Mouse (Mus musculus) small intestine, adult 2 months (tissue): Measurements from ENCODE around the gene Gm28041. TPM values are rescaled to one million over a fixed set of nuclear protein-coding genes. Genes with fewer than 3 reads are reported as not detected.

Experiments
- H3K27ac ChIP-seq: fragments of 200-500 bp; 2 replicates; pipeline ENCODE4 v1.5.1; 2012; ENCODE audit warnings: low read depth, low read length, control low read depth, inconsistent platforms; ENCODE audit not compliant: insufficient read depth
- H3K27me3 ChIP-seq: fragments of 200-500 bp; 2 replicates; pipeline ENCODE4 v1.6.1; 2012; ENCODE audit warnings: mild to moderate bottlenecking, moderate library complexity, low read length, inconsistent platforms; ENCODE audit not compliant: control insufficient read depth, insufficient read depth
- H3K36me3 ChIP-seq: fragments of 200-500 bp; 2 replicates; pipeline ENCODE4 v1.6.1; 2012; ENCODE audit warnings: mild to moderate bottlenecking, low read length, control low read depth, inconsistent platforms; ENCODE audit not compliant: control insufficient read depth, insufficient read depth
- H3K4me1 ChIP-seq: fragments of 200-500 bp; 2 replicates; pipeline ENCODE4 v1.6.1; 2012; ENCODE audit warnings: low read length, inconsistent platforms, mixed read lengths; ENCODE audit not compliant: control insufficient read depth, insufficient read depth, insufficient read length
- H3K4me3 ChIP-seq: fragments of 200-500 bp; 2 replicates; pipeline ENCODE4 v1.5.1; 2012; ENCODE audit warnings: low read depth, mild to moderate bottlenecking, control low read depth, inconsistent platforms, low read length, moderate library complexity
- CTCF ChIP-seq: fragments of 200-500 bp; IDR thresholded peaks from 2 replicates; pipeline ENCODE4 v1.5.1; 2012; ENCODE audit warnings: low read depth, mild to moderate bottlenecking, control low read depth, inconsistent platforms, low read length, moderate library complexity, mixed read lengths; ENCODE audit not compliant: insufficient replicate concordance, insufficient read length; ENCODE audit errors: extremely low read depth
- POLR2A ChIP-seq: fragments of 200-500 bp; IDR thresholded peaks from 2 replicates; pipeline ENCODE4 v1.6.1; 2012; ENCODE audit warnings: low read depth, mild to moderate bottlenecking, control low read depth, inconsistent platforms, low read length, moderate library complexity
- WGBS: fragments of 180-500 bp; shearing (Covaris S2); methylation state at CpG from one replicate; pipeline ENCODE4 v1.1.7; 2018; 5-methylcytosine and 5-hydroxymethylcytosine counted together
- polyA plus RNA-seq: library from polyadenylated mRNA; depleted of rRNA; stranded (reverse); fragments of >200 nt; gene quantifications from 2 replicates; pipeline ENCODE4 v1.2.3, GENCODE M21; 2012

Gm28041 gene
- polyA plus RNA-seq, 1 experiment, result not detected

GRCm38 (mm10) chr13:67360131-67360744, 15.3 kb downstream of the Gm28041 start, which contains the start of the genes Gm28044 and Zfp953:
Gene Gm28044 (minus strand): TSS chr13:67360536.
Gene Zfp953 (minus strand): TSS chr13:67360605.
- no peaks in the 10 kb centered on the region for H3K27me3 ChIP-seq
- WGBS, result 1% methylated on average over 15 of the region's 15 CpGs
- H3K36me3 ChIP-seq, result no peaks in the 10 kb centered on the region
- TF ChIP-seq POLR2A (no peak), CTCF (no peak; the same call in 1 of the 2 replicates)
- no peaks in the 10 kb centered on the region for H3K4me1 ChIP-seq
- peak within 1 kb of the TSS; percentile 52 for H3K27ac ChIP-seq
- H3K4me3 ChIP-seq, result peak within 1 kb of the TSS; percentile 69

GRCm38 (mm10) chr13:67351854-67352253, 23.7 kb downstream of the Gm28041 start:
- Histone ChIP-seq H3K4me3 (no peak overlapping the region), H3K27me3 (no peaks in the 10 kb centered on the region), H3K4me1 (no peaks in the 10 kb centered on the region), H3K27ac (no peak overlapping the region), H3K36me3 (peaks cover 2% of the 10 kb centered on the region; the same call in 1 of the 2 replicates)
- no peak for TF ChIP-seq CTCF
- no peak for TF ChIP-seq POLR2A

DNA sequence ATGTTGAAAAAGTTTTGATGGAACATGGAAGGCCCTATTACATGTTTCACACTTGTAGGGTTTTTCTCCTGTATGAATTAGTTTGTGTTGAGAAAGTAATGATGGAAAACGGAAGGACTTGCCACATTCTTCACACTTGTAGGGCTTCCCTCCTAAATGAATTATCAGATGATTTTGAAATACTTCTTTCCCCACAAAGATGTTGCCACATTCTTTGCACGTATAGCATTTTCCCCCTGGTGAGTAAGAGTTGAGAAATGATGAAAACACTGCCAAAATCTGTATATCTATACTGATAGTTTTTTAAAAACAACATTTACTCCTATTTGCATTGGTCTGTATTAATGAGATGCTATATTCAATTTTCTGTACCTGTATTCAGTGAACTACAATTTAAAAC, 32.1 kb downstream of the Gm28041 start:
- Histone ChIP-seq H3K27me3 (no peaks in the 10 kb centered on the region), H3K36me3 (peaks cover 26% of the 10 kb centered on the region), H3K27ac (no peak overlapping the region), H3K4me3 (no peak overlapping the region), H3K4me1 (no peaks in the 10 kb centered on the region)
- TF ChIP-seq CTCF (no peak), POLR2A (no peak)
- WGBS, result 90% methylated on average over 2 of the region's 2 CpGs

GRCm38 (mm10) chr13:67332877-67333276, 42.7 kb downstream of the Gm28041 start:
- Histone ChIP-seq H3K36me3 (no peaks in the 10 kb centered on the region; the same call in none of the 2 replicates), H3K4me3 (peak overlapping the region; percentile 66; the same call in 1 of the 2 replicates), H3K4me1 (peaks cover 3% of the 10 kb centered on the region; the same call in 1 of the 2 replicates), H3K27ac (peak overlapping the region; percentile 45), H3K27me3 (no peaks in the 10 kb centered on the region)
- WGBS, result 58% methylated on average over 1 of the region's 1 CpGs
- TF ChIP-seq CTCF (no peak), POLR2A (no peak)

DNA sequence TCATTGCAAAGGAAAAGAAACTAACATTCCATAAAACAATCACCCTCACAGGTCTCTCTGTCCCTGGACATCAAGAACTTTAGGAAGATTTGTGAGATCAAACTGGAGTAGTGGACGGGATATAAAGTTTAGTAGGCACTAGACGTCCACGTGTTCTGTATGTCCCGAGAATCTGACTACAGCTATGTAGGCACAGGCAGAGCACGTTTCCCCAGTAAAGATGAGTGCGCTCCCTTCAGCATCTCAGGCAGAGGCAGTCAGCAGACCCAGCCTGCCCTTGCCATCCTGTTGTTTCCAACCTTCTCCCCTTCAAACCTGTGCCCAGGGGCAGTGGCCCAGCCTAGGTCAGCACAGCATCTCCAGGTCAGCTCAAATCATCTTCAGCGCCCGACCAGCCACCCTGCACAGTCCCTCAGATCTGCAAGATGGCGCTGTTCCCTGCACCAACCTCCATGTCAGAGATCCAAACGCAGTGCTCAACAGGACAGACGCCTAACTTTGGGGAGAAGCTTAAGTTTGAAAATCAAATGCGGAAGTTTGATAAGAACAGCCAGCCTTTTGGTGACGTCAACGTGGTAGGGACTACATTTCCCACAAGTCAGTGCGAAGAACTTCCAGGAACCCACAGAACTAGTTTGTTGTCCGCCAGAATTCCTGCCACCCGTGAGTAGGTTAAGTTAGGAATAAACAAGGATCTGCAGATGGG, 43.4 kb downstream of the Gm28041 start, which contains the start of gene Zfp595:
Zfp595 (minus strand) TSS at position 552 of the 706 bp plus-strand sequence.
- WGBS, result 2% methylated on average over 17 of the region's 17 CpGs
- TF ChIP-seq POLR2A, result no peak
- TF ChIP-seq CTCF, result peak; percentile 55; the same call in 1 of the 2 replicates
- Histone ChIP-seq H3K27me3 (no peaks in the 10 kb centered on the region), H3K4me1 (peaks cover 3% of the 10 kb centered on the region; the same call in 1 of the 2 replicates), H3K27ac (peak within 1 kb of the TSS; percentile 45), H3K36me3 (no peaks in the 10 kb centered on the region; the same call in 1 of the 2 replicates), H3K4me3 (peak within 1 kb of the TSS; percentile 66)

DNA sequence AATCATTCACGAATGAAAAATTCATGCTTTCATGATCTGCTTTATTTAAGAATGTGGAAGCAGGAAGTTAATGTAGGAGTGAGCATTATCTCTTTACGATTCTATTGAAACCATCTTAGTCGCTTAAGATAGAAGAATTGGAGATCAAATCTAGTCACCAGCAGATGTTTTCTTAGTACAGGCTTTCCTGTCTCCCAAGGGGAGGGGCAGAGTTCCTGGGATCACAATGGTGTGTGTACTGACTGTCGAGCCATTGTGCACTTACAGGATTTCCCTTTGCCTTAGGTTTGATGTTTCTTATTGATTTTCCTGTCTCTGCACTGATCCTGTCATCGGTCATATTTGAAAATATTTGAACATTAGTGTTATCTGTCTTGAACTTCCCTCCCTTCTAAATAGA, 68.8 kb downstream of the Gm28041 start:
- Histone ChIP-seq H3K36me3 (no peaks in the 10 kb centered on the region), H3K27ac (no peak overlapping the region), H3K27me3 (no peaks in the 10 kb centered on the region), H3K4me3 (no peak overlapping the region), H3K4me1 (no peaks in the 10 kb centered on the region)
- TF ChIP-seq POLR2A (no peak), CTCF (no peak)
- 9% methylated on average over 5 of the region's 5 CpGs for WGBS
